Mouse (Mus musculus): Measurements from ENCODE around the gene Myo3b. TPM values are rescaled to one million over a fixed set of nuclear protein-coding genes. Genes with fewer than 3 reads are reported as not detected.
"Not testable (repeated sequence)": the region's sequence is repeated elsewhere in the genome, so short reads cannot be mapped to it uniquely, and the experiment has no call there.

Gene Myo3b
- total and polyA plus RNA-seq, 3 experiments: 0.08 TPM; not detected in 2

DNA sequence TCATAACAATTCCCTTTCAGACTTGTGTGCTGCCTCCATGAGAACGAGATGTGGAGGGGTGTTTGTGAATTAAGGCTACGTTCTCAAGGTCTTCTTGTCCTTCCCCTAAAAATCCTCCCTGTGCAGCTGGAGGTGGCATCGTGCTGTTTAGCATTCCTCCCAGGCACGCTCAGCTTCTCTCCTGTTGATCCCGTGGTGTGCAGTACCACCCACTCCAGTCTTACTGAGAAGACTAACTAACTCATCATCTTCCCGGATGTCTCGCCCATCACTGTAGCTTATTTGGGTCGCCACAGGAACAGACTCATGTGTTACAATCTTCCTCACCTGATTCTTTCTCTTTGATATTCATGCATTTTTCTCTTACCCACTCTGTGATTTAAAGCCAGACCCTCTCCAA, 175.5 kb downstream of the Myo3b start:
- Histone ChIP-seq H3K9ac (ENCODE audit: low read depth, low read length) (no peak overlapping the region), H3K4me3 (no peak overlapping the region), H3K27me3 (ENCODE audit: control insufficient read depth, insufficient read depth, low read length) (0 out of 2 replicates have a peak, but pooled peaks cover 2% of the 10 kb centered on the region), H3K4me1 (ENCODE audit: control insufficient read depth, insufficient read depth, low read length) (no peaks in the 10 kb centered on the region), H3K79me2 (replicated peaks; ENCODE audit: control insufficient read depth, insufficient read depth, low read length) (no peaks in the 10 kb centered on the region), H3K27ac (no peak overlapping the region), H3K36me3 (ENCODE audit: control insufficient read depth, insufficient read depth, low read length) (no peaks in the 10 kb centered on the region)
- TF ChIP-seq CTCF (IDR thresholded peaks at IDR 0.05): no peak
- no peak for TF ChIP-seq EP300 (IDR thresholded peaks at IDR 0.05; ENCODE audit: insufficient read depth, low read depth, low read length)
- TF ChIP-seq POLR2A (IDR thresholded peaks at IDR 0.05; ENCODE audit: insufficient read depth, low read depth, low read length): no peak
- no peak for DNase-seq
- WGBS: 70% methylated on average over 8 of the region's 8 CpGs
- intact Hi-C loops (cut with DNase I): no loop called here

DNA sequence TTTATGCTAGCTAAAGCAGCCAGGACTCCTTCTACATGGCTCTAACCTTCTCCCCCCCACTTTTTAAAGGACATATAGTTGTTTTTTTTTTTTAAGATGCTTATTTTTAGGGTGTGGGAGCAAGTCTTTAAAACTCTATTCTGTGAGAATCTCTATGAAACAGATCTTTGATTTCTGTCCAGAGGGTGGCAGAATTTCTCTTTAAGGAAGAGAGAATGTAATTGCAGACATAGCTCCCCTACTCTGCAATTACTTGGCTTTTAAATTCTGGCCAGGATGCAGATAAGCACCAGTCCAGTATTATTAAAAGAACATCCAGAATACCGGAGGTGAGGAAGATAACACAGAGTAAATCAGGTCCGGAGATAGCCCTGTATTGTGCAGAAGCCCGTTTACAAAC, 178.9 kb downstream of the Myo3b start:
- Histone ChIP-seq H3K79me2 (replicated peaks; ENCODE audit: control insufficient read depth, insufficient read depth, low read length) (no peaks in the 10 kb centered on the region), H3K4me3 (no peak overlapping the region), H3K9ac (ENCODE audit: low read depth, low read length) (no peak overlapping the region), H3K27me3 (ENCODE audit: control insufficient read depth, insufficient read depth, low read length) (0 out of 2 replicates have a peak, but pooled peaks cover 2% of the 10 kb centered on the region), H3K4me1 (ENCODE audit: control insufficient read depth, insufficient read depth, low read length) (no peaks in the 10 kb centered on the region), H3K36me3 (ENCODE audit: control insufficient read depth, insufficient read depth, low read length) (no peaks in the 10 kb centered on the region), H3K27ac (no peak overlapping the region)
- intact Hi-C loops (cut with DNase I): no loop called here
- TF ChIP-seq CTCF (IDR thresholded peaks at IDR 0.05) (no peak), POLR2A (IDR thresholded peaks at IDR 0.05; ENCODE audit: insufficient read depth, low read depth, low read length) (no peak), EP300 (IDR thresholded peaks at IDR 0.05; ENCODE audit: insufficient read depth, low read depth, low read length) (no peak)
- 33% methylated on average over 3 of the region's 3 CpGs for WGBS
- no peak for DNase-seq

DNA sequence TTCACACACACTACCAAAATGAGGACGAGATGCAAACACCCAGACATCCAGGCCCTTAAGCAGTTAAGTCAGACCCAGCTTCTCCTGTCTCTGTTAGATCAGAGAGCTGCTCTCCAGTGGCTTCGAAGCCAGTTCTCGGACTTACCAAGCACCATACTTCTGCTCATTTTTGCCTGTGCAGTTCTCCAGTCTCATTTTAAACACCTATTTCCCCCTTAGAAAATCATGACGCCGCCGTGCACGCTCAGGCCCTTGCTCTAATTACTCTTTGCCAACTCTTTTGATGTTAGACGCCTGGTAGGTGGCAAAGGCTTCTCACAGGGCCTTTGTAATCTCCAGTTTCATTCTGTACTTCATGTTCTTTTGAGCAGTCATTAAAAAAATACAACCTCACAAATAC, 179.5 kb downstream of the Myo3b start:
- H3K27me3 ChIP-seq (ENCODE audit: control insufficient read depth, insufficient read depth, low read length): 0 out of 2 replicates have a peak, but pooled peaks cover 2% of the 10 kb centered on the region
- no peak overlapping the region for H3K27ac ChIP-seq
- no peak for DNase-seq
- intact Hi-C loops (cut with DNase I): no loop called here
- no peaks in the 10 kb centered on the region for H3K79me2 ChIP-seq (replicated peaks; ENCODE audit: control insufficient read depth, insufficient read depth, low read length)
- H3K36me3 ChIP-seq (ENCODE audit: control insufficient read depth, insufficient read depth, low read length): no peaks in the 10 kb centered on the region
- H3K9ac ChIP-seq (ENCODE audit: low read depth, low read length): no peak overlapping the region
- H3K4me1 ChIP-seq (ENCODE audit: control insufficient read depth, insufficient read depth, low read length): no peaks in the 10 kb centered on the region
- WGBS: 73% methylated on average over 8 of the region's 8 CpGs
- H3K4me3 ChIP-seq: no peak overlapping the region
- TF ChIP-seq CTCF (IDR thresholded peaks at IDR 0.05) (no peak), EP300 (IDR thresholded peaks at IDR 0.05; ENCODE audit: insufficient read depth, low read depth, low read length) (no peak), POLR2A (IDR thresholded peaks at IDR 0.05; ENCODE audit: insufficient read depth, low read depth, low read length) (no peak)

DNA sequence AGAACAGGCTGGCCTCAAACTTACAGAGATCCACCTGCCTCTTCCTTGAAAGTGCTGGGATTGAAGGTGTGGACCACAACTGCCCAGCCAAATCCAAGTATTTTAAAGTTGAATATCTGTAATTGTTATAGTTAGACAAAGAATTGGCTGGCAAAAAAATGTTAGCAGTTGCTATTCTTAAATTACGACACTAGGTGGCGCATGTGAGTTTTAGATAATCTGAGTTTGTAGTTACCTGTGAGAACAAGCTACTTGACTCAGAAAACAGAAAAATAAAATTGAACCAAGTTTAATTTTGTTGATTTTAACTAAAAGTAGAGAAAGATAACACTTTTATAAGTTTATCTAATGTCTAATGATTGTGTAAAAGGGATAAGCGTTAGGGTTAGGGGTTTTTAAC, 187.8 kb downstream of the Myo3b start:
- Histone ChIP-seq H3K27me3 (ENCODE audit: control insufficient read depth, insufficient read depth, low read length) (peaks cover 2% of the 10 kb centered on the region; the same call in 1 of the 2 replicates), H3K36me3 (ENCODE audit: control insufficient read depth, insufficient read depth, low read length) (no peaks in the 10 kb centered on the region), H3K79me2 (replicated peaks; ENCODE audit: control insufficient read depth, insufficient read depth, low read length) (no peaks in the 10 kb centered on the region), H3K4me3 (no peak overlapping the region), H3K27ac (no peak overlapping the region), H3K4me1 (ENCODE audit: control insufficient read depth, insufficient read depth, low read length) (no peaks in the 10 kb centered on the region), H3K9ac (ENCODE audit: low read depth, low read length) (no peak overlapping the region)
- TF ChIP-seq POLR2A (IDR thresholded peaks at IDR 0.05; ENCODE audit: insufficient read depth, low read depth, low read length) (no peak), CTCF (IDR thresholded peaks at IDR 0.05) (peak; percentile 89), EP300 (IDR thresholded peaks at IDR 0.05; ENCODE audit: insufficient read depth, low read depth, low read length) (no peak)
- DNase-seq: no peak
- WGBS: 10% methylated on average over 3 of the region's 3 CpGs
- intact Hi-C loops (cut with DNase I): loop anchor here (1.0 to 5.0 kb wide), 2 partner anchors 99 to 332 kb away; no protein-coding TSS in a partner anchor

DNA sequence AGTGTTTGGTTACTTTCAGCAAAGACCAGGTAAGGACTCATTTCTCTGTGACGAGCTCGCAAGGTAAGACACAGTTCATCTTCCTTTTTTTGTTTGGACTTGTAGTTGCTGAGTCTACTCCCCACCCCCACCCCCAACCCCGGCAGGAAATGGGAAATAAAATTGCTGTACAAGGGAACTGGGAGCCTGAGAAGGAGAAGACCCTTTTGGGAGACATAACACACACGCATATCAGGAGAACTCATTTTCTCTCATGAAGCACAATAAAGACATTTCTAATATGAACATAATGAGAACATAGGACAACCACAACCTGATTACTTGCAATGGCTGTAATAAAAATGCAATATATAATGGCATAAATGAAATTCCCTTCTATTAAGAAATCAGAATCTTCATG, 195.5 kb downstream of the Myo3b start:
- WGBS: 60% methylated on average over 4 of the region's 4 CpGs
- H3K9ac ChIP-seq (ENCODE audit: low read depth, low read length); H3K4me1 ChIP-seq (ENCODE audit: control insufficient read depth, insufficient read depth, low read length); H3K4me3 ChIP-seq; H3K27ac ChIP-seq; H3K36me3 ChIP-seq (ENCODE audit: control insufficient read depth, insufficient read depth, low read length); H3K79me2 ChIP-seq (replicated peaks; ENCODE audit: control insufficient read depth, insufficient read depth, low read length); DNase-seq; intact Hi-C loops (cut with DNase I); H3K27me3 ChIP-seq (ENCODE audit: control insufficient read depth, insufficient read depth, low read length): not testable (repeated sequence)

DNA sequence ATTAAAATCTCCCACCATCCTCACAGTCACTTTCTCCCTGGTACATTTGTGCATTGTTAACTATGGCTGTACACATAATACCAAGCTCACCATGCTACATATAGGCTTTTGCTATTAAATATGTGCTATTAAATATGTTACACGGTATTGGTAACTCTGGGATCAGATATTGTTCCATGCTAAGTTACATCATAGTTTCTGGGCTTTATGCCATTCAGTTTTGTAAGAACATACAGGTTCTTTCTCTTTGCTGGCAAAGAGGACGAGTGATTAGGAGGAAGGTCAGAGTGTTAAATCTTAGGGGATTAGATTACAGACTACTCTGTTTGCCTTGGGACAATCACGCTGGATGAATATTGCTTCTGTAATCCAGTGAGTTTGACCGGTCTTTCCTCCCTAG, 207.1 kb downstream of the Myo3b start:
- TF ChIP-seq CTCF (IDR thresholded peaks at IDR 0.05): no peak
- no peak for TF ChIP-seq EP300 (IDR thresholded peaks at IDR 0.05; ENCODE audit: insufficient read depth, low read depth, low read length)
- no peak for TF ChIP-seq POLR2A (IDR thresholded peaks at IDR 0.05; ENCODE audit: insufficient read depth, low read depth, low read length)
- WGBS: 56% methylated on average over 4 of the region's 4 CpGs
- no peak overlapping the region for H3K4me3 ChIP-seq
- H3K79me2 ChIP-seq (replicated peaks; ENCODE audit: control insufficient read depth, insufficient read depth, low read length): no peaks in the 10 kb centered on the region
- H3K4me1 ChIP-seq (ENCODE audit: control insufficient read depth, insufficient read depth, low read length): no peaks in the 10 kb centered on the region
- no peak for DNase-seq
- no peak overlapping the region for H3K9ac ChIP-seq (ENCODE audit: low read depth, low read length)
- H3K27ac ChIP-seq: no peak overlapping the region
- no peaks in the 10 kb centered on the region for H3K36me3 ChIP-seq (ENCODE audit: control insufficient read depth, insufficient read depth, low read length)
- intact Hi-C loops (cut with DNase I): no loop called here
- H3K27me3 ChIP-seq (ENCODE audit: control insufficient read depth, insufficient read depth, low read length): peaks cover 2% of the 10 kb centered on the region; the same call in 1 of the 2 replicates

Data from heart, adult 2 months (tissue).